Mouse (Mus musculus) cortical plate, adult 2 months (tissue): ENCODE measurements at regions not wholly inside any gene's neighbourhood (a gene's known extent, or its start where the extent isn't known, plus 50 kb on each side); places are given as distances from the start of the nearest gene placed in this dataset.

Experiments used
- CTCF ChIP-seq: fragments of 200-500 bp; IDR thresholded peaks from 2 replicates; pipeline ENCODE4 v1.5.1; 2011; ENCODE audit warnings: mild to moderate bottlenecking, control low read depth, low read length; ENCODE audit not compliant: insufficient read depth; ENCODE audit errors: extremely low read depth
- POLR2A ChIP-seq: fragments of 200-500 bp; IDR thresholded peaks from 2 replicates; pipeline ENCODE4 v1.6.1; 2011; ENCODE audit warnings: mild to moderate bottlenecking, low read length, control low read depth; ENCODE audit not compliant: insufficient read depth; ENCODE audit errors: extremely low read depth

GRCm38 (mm10) chr3:81829966-81830599 is 102.3 kb upstream of the Ctso start:
- TF ChIP-seq POLR2A = no peak
- no peak for TF ChIP-seq CTCF
